Mouse (Mus musculus): Measurements from ENCODE around the gene Yars2. TPM values are rescaled to one million over a fixed set of nuclear protein-coding genes. Genes with fewer than 3 reads are reported as not detected.

Gene Yars2
- 27.0 and 30.5 TPM in 2 replicates for polyA plus RNA-seq (2014; fragmentation: Nextera tagmentation; extraction: Ambion mirVana)

- Histone ChIP-seq H3K27ac (ENCODE audit: low read depth, low read length) (peak within 1 kb of the TSS; percentile 95), H3K9me3 (ENCODE audit: control insufficient read depth, low read length) (no peaks in the 10 kb centered on the region), H3K27me3 (ENCODE audit: control insufficient read depth, insufficient read depth, low read length) (no peaks in the 10 kb centered on the region), H3K9ac (replicated peaks; ENCODE audit: low read depth, low read length) (peak within 1 kb of the TSS; percentile 72), H3K4me2 (ENCODE audit: low read depth, low read length) (peak within 1 kb of the TSS; percentile 86), H3K36me3 (ENCODE audit: control insufficient read depth, insufficient read depth, low read length) (peaks cover 8% of the 10 kb centered on the region; the same call in 1 of the 2 replicates), H3K4me3 (ENCODE audit: low read depth, low read length) (peak within 1 kb of the TSS; percentile 92), H3K4me1 (ENCODE audit: control insufficient read depth, insufficient read depth, low read length) (peaks cover 11% of the 10 kb centered on the region)
- WGBS, result under 1% methylated on average over 50 of the region's 50 CpGs
- peak; percentile 99 for ATAC-seq (ENCODE audit: low read depth)
Measured at GRCm38 (mm10) chr16:16302369-16303137, at the start of gene Yars2. Gene Yars2, plus strand, starts transcription at chr16:16302965.

GRCm38 (mm10) chr16:16253326-16254074, 49.3 kb upstream of the Yars2 start:
- Histone ChIP-seq H3K27ac (ENCODE audit: low read depth, low read length) (no peak overlapping the region), H3K9me3 (ENCODE audit: control insufficient read depth, low read length) (no peaks in the 10 kb centered on the region), H3K4me2 (ENCODE audit: low read depth, low read length) (no peak overlapping the region), H3K9ac (replicated peaks; ENCODE audit: low read depth, low read length) (no peak overlapping the region), H3K36me3 (ENCODE audit: control insufficient read depth, insufficient read depth, low read length) (no peaks in the 10 kb centered on the region), H3K27me3 (ENCODE audit: control insufficient read depth, insufficient read depth, low read length) (no peaks in the 10 kb centered on the region), H3K4me1 (ENCODE audit: control insufficient read depth, insufficient read depth, low read length) (no peaks in the 10 kb centered on the region), H3K4me3 (ENCODE audit: low read depth, low read length) (no peak overlapping the region)
- 26% methylated on average over 4 of the region's 4 CpGs for WGBS
- no peak for ATAC-seq (ENCODE audit: low read depth)

DNA sequence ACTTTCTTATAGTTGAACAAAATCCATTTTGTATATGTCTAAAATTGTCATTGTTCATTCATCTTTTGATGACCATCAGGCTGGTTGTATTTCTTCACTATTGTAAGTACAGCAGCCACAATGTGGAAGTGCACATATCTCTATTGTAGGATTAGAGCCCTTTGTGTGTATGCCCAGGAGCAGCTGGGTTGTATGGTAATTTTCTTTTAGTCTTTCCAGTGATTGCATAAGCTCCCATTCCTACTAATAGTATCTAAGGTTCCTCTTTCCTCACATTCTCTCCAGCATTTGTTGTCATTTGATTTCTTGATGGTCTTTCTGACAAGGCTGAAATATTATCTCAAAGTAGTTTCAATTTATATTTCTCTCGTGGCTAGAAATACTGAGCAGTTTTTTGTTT, 47.5 kb upstream of the Yars2 start:
- H3K4me2 ChIP-seq (ENCODE audit: low read depth, low read length), result no peak overlapping the region
- H3K9ac ChIP-seq (replicated peaks; ENCODE audit: low read depth, low read length), result no peak overlapping the region
- no peaks in the 10 kb centered on the region for H3K4me1 ChIP-seq (ENCODE audit: control insufficient read depth, insufficient read depth, low read length)
- no peaks in the 10 kb centered on the region for H3K27me3 ChIP-seq (ENCODE audit: control insufficient read depth, insufficient read depth, low read length)
- no peak overlapping the region for H3K27ac ChIP-seq (ENCODE audit: low read depth, low read length)
- H3K4me3 ChIP-seq (ENCODE audit: low read depth, low read length), result no peak overlapping the region
- H3K36me3 ChIP-seq (ENCODE audit: control insufficient read depth, insufficient read depth, low read length), result no peaks in the 10 kb centered on the region
- WGBS, result 53% methylated on average over 1 of the region's 1 CpGs
- ATAC-seq (ENCODE audit: low read depth), result no peak
- no peaks in the 10 kb centered on the region for H3K9me3 ChIP-seq (ENCODE audit: control insufficient read depth, low read length)

DNA sequence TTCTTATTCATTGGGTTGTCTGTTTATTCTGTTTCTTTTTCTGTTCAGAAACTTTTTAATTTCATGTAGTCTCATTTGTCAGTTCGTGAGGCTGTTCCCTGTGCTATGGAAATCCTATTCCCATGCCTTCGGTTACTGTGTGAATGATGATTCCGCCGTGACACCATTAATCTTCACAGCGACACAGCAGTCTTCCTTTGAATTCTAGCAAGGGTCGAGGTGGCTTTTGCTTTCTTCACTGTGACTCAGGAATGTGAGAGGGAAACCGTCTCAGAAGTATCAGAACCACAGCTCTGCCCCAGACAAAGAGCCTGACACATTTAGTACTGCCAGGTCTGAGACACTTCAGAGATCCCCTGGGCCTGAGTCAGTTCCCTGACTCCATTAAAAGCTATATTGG, 46.9 kb upstream of the Yars2 start:
- no peak overlapping the region for H3K4me2 ChIP-seq (ENCODE audit: low read depth, low read length)
- H3K36me3 ChIP-seq (ENCODE audit: control insufficient read depth, insufficient read depth, low read length), result no peaks in the 10 kb centered on the region
- H3K27me3 ChIP-seq (ENCODE audit: control insufficient read depth, insufficient read depth, low read length), result no peaks in the 10 kb centered on the region
- H3K27ac ChIP-seq (ENCODE audit: low read depth, low read length), result no peak overlapping the region
- no peaks in the 10 kb centered on the region for H3K4me1 ChIP-seq (ENCODE audit: control insufficient read depth, insufficient read depth, low read length)
- H3K9me3 ChIP-seq (ENCODE audit: control insufficient read depth, low read length), result no peaks in the 10 kb centered on the region
- 12% methylated on average over 7 of the region's 7 CpGs for WGBS
- H3K9ac ChIP-seq (replicated peaks; ENCODE audit: low read depth, low read length), result no peak overlapping the region
- no peak overlapping the region for H3K4me3 ChIP-seq (ENCODE audit: low read depth, low read length)
- ATAC-seq (ENCODE audit: low read depth), result no peak

- 65% methylated on average over 1 of the region's 1 CpGs for WGBS
- ATAC-seq (ENCODE audit: low read depth), result no peak
- H3K4me2 ChIP-seq (ENCODE audit: low read depth, low read length), result no peak overlapping the region
- H3K9ac ChIP-seq (replicated peaks; ENCODE audit: low read depth, low read length), result no peak overlapping the region
- H3K27me3 ChIP-seq (ENCODE audit: control insufficient read depth, insufficient read depth, low read length), result no peaks in the 10 kb centered on the region
- no peak overlapping the region for H3K27ac ChIP-seq (ENCODE audit: low read depth, low read length)
- H3K36me3 ChIP-seq (ENCODE audit: control insufficient read depth, insufficient read depth, low read length), result no peaks in the 10 kb centered on the region
- no peak overlapping the region for H3K4me3 ChIP-seq (ENCODE audit: low read depth, low read length)
- H3K9me3 ChIP-seq (ENCODE audit: control insufficient read depth, low read length), result no peaks in the 10 kb centered on the region
- no peaks in the 10 kb centered on the region for H3K4me1 ChIP-seq (ENCODE audit: control insufficient read depth, insufficient read depth, low read length)
Measured at GRCm38 (mm10) chr16:16256672-16257071, 46.1 kb upstream of the Yars2 start.

- Histone ChIP-seq H3K36me3 (ENCODE audit: control insufficient read depth, insufficient read depth, low read length) (no peaks in the 10 kb centered on the region), H3K9me3 (ENCODE audit: control insufficient read depth, low read length) (no peaks in the 10 kb centered on the region), H3K27ac (ENCODE audit: low read depth, low read length) (no peak overlapping the region), H3K4me1 (ENCODE audit: control insufficient read depth, insufficient read depth, low read length) (no peaks in the 10 kb centered on the region), H3K4me2 (ENCODE audit: low read depth, low read length) (no peak overlapping the region), H3K9ac (replicated peaks; ENCODE audit: low read depth, low read length) (no peak overlapping the region), H3K4me3 (ENCODE audit: low read depth, low read length) (no peak overlapping the region), H3K27me3 (ENCODE audit: control insufficient read depth, insufficient read depth, low read length) (no peaks in the 10 kb centered on the region)
- WGBS, result 95% methylated on average over 5 of the region's 5 CpGs
- ATAC-seq (ENCODE audit: low read depth), result no peak
Measured at GRCm38 (mm10) chr16:16260882-16261281, 41.9 kb upstream of the Yars2 start.

DNA sequence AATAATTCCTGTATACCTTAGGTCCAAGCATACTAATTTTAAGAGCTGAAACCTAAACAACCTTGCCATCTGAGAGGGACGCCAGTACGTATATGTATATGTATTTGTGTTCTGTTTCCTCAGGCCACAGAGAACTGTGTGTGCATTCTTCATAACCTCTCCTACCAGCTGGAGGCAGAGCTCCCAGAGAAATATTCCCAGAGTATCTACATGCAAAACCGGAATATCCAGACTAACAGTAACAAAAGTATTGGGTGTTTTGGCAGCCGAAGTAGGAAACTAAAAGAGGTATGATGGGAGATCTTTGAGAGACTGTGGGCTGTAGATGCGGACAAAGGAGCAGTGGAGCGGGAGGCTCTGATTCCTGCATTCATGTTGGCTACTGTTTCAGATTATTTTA, 41.3 kb upstream of the Yars2 start:
- Histone ChIP-seq H3K4me2 (ENCODE audit: low read depth, low read length) (no peak overlapping the region), H3K27ac (ENCODE audit: low read depth, low read length) (no peak overlapping the region), H3K9me3 (ENCODE audit: control insufficient read depth, low read length) (no peaks in the 10 kb centered on the region), H3K9ac (replicated peaks; ENCODE audit: low read depth, low read length) (no peak overlapping the region), H3K27me3 (ENCODE audit: control insufficient read depth, insufficient read depth, low read length) (no peaks in the 10 kb centered on the region), H3K4me3 (ENCODE audit: low read depth, low read length) (no peak overlapping the region), H3K36me3 (ENCODE audit: control insufficient read depth, insufficient read depth, low read length) (no peaks in the 10 kb centered on the region), H3K4me1 (ENCODE audit: control insufficient read depth, insufficient read depth, low read length) (no peaks in the 10 kb centered on the region)
- ATAC-seq (ENCODE audit: low read depth), result no peak
- 92% methylated on average over 6 of the region's 6 CpGs for WGBS

GRCm38 (mm10) chr16:16262436-16262835, 40.3 kb upstream of the Yars2 start:
- Histone ChIP-seq H3K27me3 (ENCODE audit: control insufficient read depth, insufficient read depth, low read length) (no peaks in the 10 kb centered on the region), H3K4me1 (ENCODE audit: control insufficient read depth, insufficient read depth, low read length) (no peaks in the 10 kb centered on the region), H3K4me3 (ENCODE audit: low read depth, low read length) (no peak overlapping the region), H3K27ac (ENCODE audit: low read depth, low read length) (no peak overlapping the region), H3K9me3 (ENCODE audit: control insufficient read depth, low read length) (no peaks in the 10 kb centered on the region), H3K9ac (replicated peaks; ENCODE audit: low read depth, low read length) (no peak overlapping the region), H3K36me3 (ENCODE audit: control insufficient read depth, insufficient read depth, low read length) (no peaks in the 10 kb centered on the region), H3K4me2 (ENCODE audit: low read depth, low read length) (no peak overlapping the region)
- ATAC-seq (ENCODE audit: low read depth), result no peak
- WGBS, result 88% methylated on average over 3 of the region's 3 CpGs

DNA sequence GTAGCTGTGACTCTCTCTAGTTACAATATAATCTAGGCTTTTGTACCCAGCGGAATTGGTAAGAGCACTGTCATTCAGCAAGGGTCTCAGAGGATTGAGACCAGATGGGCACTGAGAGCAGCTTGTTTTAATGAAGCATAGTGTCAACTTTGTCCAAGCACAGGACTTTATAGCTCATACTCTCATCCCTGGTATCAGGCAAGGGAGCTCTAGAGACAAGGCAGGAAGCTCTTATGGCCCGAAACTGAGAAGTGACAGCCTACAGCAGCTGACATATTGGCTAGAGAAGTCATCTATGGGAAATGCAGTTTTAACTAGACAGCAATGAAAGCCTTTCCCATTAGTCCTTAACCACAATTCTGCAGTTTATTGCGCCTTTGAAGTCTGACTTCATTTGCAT, 29.8 kb upstream of the Yars2 start:
- ATAC-seq (ENCODE audit: low read depth), result peak; percentile 38; the same call in 1 of the 2 replicates
- Histone ChIP-seq H3K4me3 (ENCODE audit: low read depth, low read length) (no peak overlapping the region), H3K9me3 (ENCODE audit: control insufficient read depth, low read length) (no peaks in the 10 kb centered on the region), H3K4me2 (ENCODE audit: low read depth, low read length) (no peak overlapping the region), H3K4me1 (ENCODE audit: control insufficient read depth, insufficient read depth, low read length) (no peaks in the 10 kb centered on the region), H3K27ac (ENCODE audit: low read depth, low read length) (no peak overlapping the region), H3K9ac (replicated peaks; ENCODE audit: low read depth, low read length) (no peak overlapping the region), H3K36me3 (ENCODE audit: control insufficient read depth, insufficient read depth, low read length) (no peaks in the 10 kb centered on the region), H3K27me3 (ENCODE audit: control insufficient read depth, insufficient read depth, low read length) (no peaks in the 10 kb centered on the region)
- 9% methylated on average over 3 of the region's 3 CpGs for whole genome bisulfite sequencing

All from neural tube, embryonic 14.5 days (tissue).